Mouse (Mus musculus) lung, postnatal 4 days (tissue): ENCODE data around the gene Ano7.

Experiments
- DNase-seq, 2 experiments: peaks; one replicate each; pipeline ENCODE4 v3.0.0; 2021

Ano7 gene

GRCm38 (mm10) chr1:93450118-93450517, 76.4 kb downstream of the Ano7 start:
- peak in 1 of 2 experiments; percentile 8 for DNase-seq

- DNase-seq, result no peak
Measured at GRCm38 (mm10) chr1:93453721-93454255, 80.1 kb downstream of the Ano7 start.
